Mouse (Mus musculus): ENCODE data around the gene Ndc80. TPM values are rescaled to one million over a fixed set of nuclear protein-coding genes. Genes with fewer than 3 reads are reported as not detected.

Ndc80 gene
- total and polyA plus RNA-seq, 2 experiments from 2014 or later, result 6.4 to 9.9 TPM

DNA sequence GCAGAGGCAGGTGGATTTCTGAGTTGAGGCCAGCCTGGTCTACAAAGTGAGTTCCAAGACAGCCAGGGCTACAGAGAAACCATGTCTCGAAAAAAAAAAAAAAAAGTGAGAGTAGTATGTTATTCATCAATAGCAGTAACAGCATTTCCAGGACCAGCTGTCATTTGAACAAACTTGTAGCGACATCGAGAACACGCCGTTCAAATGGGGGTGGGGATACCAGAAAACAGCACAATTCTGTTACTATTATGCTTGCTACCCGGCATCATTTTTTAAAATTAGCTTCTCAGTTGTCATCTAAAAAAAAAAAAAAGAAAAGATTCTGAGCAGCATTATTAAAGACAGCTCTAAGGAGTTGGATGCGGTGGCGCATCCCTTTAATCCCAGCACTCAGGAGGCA lies 49.2 kb downstream of the Ndc80 start:
- H3K27ac ChIP-seq (ENCODE audit: low read depth), result no peak overlapping the region
- no peak overlapping the region for H3K9ac ChIP-seq (replicated peaks; ENCODE audit: low read depth, low read length)
- no peaks in the 10 kb centered on the region for H3K9me3 ChIP-seq (replicated peaks; ENCODE audit: control insufficient read depth, low read length)
- H3K4me2 ChIP-seq (ENCODE audit: low read depth, low read length), result no peak overlapping the region
- H3K4me1 ChIP-seq (ENCODE audit: control insufficient read depth, insufficient read depth), result peaks cover 7% of the 10 kb centered on the region; the same call in 1 of the 2 replicates
- no peaks in the 10 kb centered on the region for H3K27me3 ChIP-seq (ENCODE audit: control insufficient read depth, insufficient read depth, low read length)
- WGBS, result 93% methylated on average over 8 of the region's 8 CpGs
- no peak for DNase-seq (ENCODE audit: low spot score)
- TF ChIP-seq EP300 (IDR thresholded peaks at IDR 0.05; ENCODE audit: low read depth) (no peak), CTCF (IDR thresholded peaks at IDR 0.05; ENCODE audit: low read depth) (no peak)
- ATAC-seq (ENCODE audit: insufficient read depth, low read depth), result no peak
- no peak overlapping the region for H3K4me3 ChIP-seq (ENCODE audit: low read depth, low read length)
- no peaks in the 10 kb centered on the region for H3K36me3 ChIP-seq (replicated peaks; ENCODE audit: control insufficient read depth, insufficient read depth, low read length)

DNA sequence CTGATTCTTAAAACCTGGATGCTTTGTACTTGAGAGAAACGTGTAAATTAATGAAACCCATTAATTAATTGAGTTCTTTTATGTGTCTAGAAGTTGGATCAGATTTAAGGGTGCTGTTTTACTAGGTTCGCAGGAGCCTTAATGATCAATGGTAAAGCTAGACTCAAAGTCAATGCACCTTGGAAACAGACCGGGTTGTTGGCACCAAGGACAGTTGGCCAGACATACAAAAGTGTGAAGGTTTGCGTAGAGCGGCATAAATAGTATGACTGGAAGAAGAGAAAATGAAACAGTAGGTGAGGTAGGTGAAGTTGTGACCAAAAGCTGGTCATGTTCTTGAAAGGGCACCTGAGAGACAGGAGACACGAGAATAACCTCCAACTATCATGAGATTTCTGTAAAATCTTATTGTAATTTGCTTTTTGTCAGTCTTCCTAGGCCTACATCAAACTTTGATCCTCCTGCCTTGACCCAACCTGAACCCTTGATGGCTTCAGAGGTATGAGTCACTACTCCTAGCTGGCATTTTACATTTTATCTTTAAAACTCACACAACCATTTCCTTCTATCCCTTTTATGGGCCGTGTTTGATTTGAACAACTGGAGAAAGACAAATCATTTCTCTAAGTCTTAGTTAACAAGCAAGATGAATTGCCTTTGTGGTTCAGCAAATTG lies 50.2 kb downstream of the Ndc80 start:
- no peaks in the 10 kb centered on the region for H3K36me3 ChIP-seq (replicated peaks; ENCODE audit: control insufficient read depth, insufficient read depth, low read length)
- no peaks in the 10 kb centered on the region for H3K27me3 ChIP-seq (ENCODE audit: control insufficient read depth, insufficient read depth, low read length)
- WGBS, result 77% methylated on average over 7 of the region's 7 CpGs
- H3K4me2 ChIP-seq (ENCODE audit: low read depth, low read length), result peak overlapping the region; percentile 95
- no peaks in the 10 kb centered on the region for H3K9me3 ChIP-seq (replicated peaks; ENCODE audit: control insufficient read depth, low read length)
- ATAC-seq (ENCODE audit: insufficient read depth, low read depth) (no peak), DNase-seq (ENCODE audit: low spot score) (no peak)
- TF ChIP-seq EP300 (IDR thresholded peaks at IDR 0.05; ENCODE audit: low read depth) (no peak), CTCF (IDR thresholded peaks at IDR 0.05; ENCODE audit: low read depth) (no peak)
- no peak overlapping the region for H3K27ac ChIP-seq (ENCODE audit: low read depth)
- peaks cover 7% of the 10 kb centered on the region; the same call in 1 of the 2 replicates for H3K4me1 ChIP-seq (ENCODE audit: control insufficient read depth, insufficient read depth)
- H3K9ac ChIP-seq (replicated peaks; ENCODE audit: low read depth, low read length), result peak overlapping the region; percentile 86; the same call in 1 of the 2 replicates
- peak overlapping the region; percentile 99; the same call in 1 of the 2 replicates for H3K4me3 ChIP-seq (ENCODE audit: low read depth, low read length)

DNA sequence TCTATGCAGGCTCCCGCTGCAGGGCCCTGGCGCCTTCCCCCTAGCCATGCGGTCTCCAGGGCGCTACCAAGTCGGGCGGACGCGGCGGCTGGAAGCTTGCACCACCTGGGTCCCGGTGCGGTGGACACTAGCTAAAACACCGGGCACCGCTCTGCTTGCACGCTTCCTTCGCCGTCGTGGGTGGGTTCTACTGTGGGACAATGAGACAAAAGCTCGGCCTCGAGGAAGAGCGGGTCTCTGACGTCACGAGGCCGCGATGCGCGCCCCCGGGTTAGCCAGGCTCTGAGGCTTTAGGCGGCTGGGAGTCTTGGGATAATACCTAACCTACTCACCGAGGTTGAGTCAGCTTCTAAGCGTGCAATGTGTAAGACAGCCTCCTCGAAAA lies 51.0 kb downstream of the Ndc80 start:
- Histone ChIP-seq H3K4me2 (ENCODE audit: low read depth, low read length) (peak overlapping the region; percentile 95), H3K4me1 (ENCODE audit: control insufficient read depth, insufficient read depth) (peaks cover 7% of the 10 kb centered on the region; the same call in 1 of the 2 replicates), H3K36me3 (replicated peaks; ENCODE audit: control insufficient read depth, insufficient read depth, low read length) (no peaks in the 10 kb centered on the region), H3K9ac (replicated peaks; ENCODE audit: low read depth, low read length) (peak overlapping the region; percentile 86), H3K27ac (ENCODE audit: low read depth) (peak overlapping the region; percentile 96), H3K27me3 (ENCODE audit: control insufficient read depth, insufficient read depth, low read length) (no peaks in the 10 kb centered on the region), H3K4me3 (ENCODE audit: low read depth, low read length) (peak overlapping the region; percentile 99), H3K9me3 (replicated peaks; ENCODE audit: control insufficient read depth, low read length) (no peaks in the 10 kb centered on the region)
- WGBS, result 0% methylated on average over 31 of the region's 31 CpGs
- ATAC-seq (ENCODE audit: insufficient read depth, low read depth), result peak; percentile 48
- TF ChIP-seq EP300 (IDR thresholded peaks at IDR 0.05; ENCODE audit: low read depth) (no peak), CTCF (IDR thresholded peaks at IDR 0.05; ENCODE audit: low read depth) (no peak)
- peak; percentile 42 for DNase-seq (ENCODE audit: low spot score)

DNA sequence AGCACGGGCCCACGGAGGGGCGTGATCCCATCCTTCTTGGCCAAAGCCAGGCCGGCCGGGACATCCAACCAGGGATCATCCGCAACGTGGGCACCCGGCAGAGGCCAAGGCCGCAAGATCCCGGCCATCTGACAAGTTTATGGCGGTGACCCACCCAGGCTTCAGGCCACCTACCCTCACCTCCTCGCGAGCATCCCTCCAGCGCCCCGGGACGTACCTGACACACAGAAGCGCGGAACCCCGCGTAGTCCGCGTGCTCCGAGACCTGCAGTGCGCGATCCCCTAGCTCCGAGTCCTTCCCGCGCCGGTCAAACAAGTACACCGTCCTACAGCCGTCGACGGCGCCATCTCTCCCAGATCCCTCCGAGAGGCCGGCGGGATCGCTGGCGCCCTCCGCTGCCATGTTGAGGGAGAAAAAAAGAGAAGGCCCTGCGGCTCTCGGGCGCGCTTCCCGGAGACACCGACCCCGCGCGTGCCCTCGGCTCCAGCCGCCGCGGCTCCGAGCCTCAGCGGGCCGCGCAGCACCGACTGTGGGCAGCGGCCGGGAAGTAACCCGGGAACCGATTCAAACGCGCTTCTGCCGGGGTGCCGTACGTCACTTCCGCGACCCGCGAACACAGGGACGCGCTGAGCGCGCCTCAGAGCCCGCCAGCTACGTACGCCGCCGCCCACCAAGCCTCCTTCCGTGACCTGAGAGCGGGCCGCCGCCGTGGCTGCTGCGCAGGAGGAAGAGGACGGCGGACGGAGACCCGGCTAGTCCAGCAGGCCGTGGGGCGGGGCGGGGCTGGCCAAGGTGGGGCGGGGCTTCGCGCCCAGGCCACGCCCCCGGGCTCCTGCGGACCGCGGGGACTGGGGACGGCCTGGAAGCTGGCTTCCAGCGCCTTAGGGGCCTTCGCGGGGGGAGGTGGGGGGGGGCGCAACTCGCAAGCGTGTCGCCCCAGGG lies 51.6 kb downstream of the Ndc80 start, which contains the start of gene Smchd1:
Smchd1 (minus strand) TSS at position 582 of the 943 bp plus-strand sequence.
- H3K4me3 ChIP-seq (ENCODE audit: low read depth, low read length), result peak within 1 kb of the TSS; percentile 99
- peak within 1 kb of the TSS; percentile 95 for H3K4me2 ChIP-seq (ENCODE audit: low read depth, low read length)
- no peaks in the 10 kb centered on the region for H3K36me3 ChIP-seq (replicated peaks; ENCODE audit: control insufficient read depth, insufficient read depth, low read length)
- H3K9ac ChIP-seq (replicated peaks; ENCODE audit: low read depth, low read length), result peak within 1 kb of the TSS; percentile 86
- peaks cover 7% of the 10 kb centered on the region; the same call in 1 of the 2 replicates for H3K4me1 ChIP-seq (ENCODE audit: control insufficient read depth, insufficient read depth)
- 0% methylated on average over 78 of the region's 109 CpGs for WGBS
- ATAC-seq (ENCODE audit: insufficient read depth, low read depth) (peak; percentile 96), DNase-seq (ENCODE audit: low spot score) (peak; percentile 96)
- peak within 1 kb of the TSS; percentile 96 for H3K27ac ChIP-seq (ENCODE audit: low read depth)
- no peak for TF ChIP-seq CTCF (IDR thresholded peaks at IDR 0.05; ENCODE audit: low read depth)
- TF ChIP-seq EP300 (IDR thresholded peaks at IDR 0.05; ENCODE audit: low read depth), result no peak
- no peaks in the 10 kb centered on the region for H3K9me3 ChIP-seq (replicated peaks; ENCODE audit: control insufficient read depth, low read length)
- H3K27me3 ChIP-seq (ENCODE audit: control insufficient read depth, insufficient read depth, low read length), result no peaks in the 10 kb centered on the region

DNA sequence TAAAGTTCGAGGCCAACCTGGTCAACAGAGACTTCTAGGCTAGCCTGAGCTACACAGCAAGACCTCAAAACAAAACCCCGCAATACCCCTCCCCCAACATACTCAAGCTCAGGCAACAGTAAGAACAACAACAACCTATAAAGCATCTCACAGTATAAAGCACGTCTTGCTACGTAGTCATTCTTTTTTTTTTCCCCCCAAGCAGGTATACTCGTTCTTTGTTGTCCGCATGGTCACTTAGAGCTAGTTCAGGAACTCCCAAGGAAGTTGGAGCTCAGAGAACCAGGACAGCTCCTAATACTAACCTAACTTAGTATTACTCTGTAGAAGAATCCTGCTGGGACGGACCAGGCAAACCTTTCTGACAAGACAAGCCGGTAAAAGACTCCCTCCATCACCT lies 52.5 kb downstream of the Ndc80 start:
- no peak overlapping the region for H3K27ac ChIP-seq (ENCODE audit: low read depth)
- 10% methylated on average over 8 of the region's 8 CpGs for WGBS

More for the DNA sequence above, 52.5 kb downstream of the Ndc80 start:
- H3K36me3 ChIP-seq (replicated peaks; ENCODE audit: control insufficient read depth, insufficient read depth, low read length), result no peaks in the 10 kb centered on the region
- peak overlapping the region; percentile 95 for H3K4me2 ChIP-seq (ENCODE audit: low read depth, low read length)
- ATAC-seq (ENCODE audit: insufficient read depth, low read depth), result no peak
- TF ChIP-seq EP300 (IDR thresholded peaks at IDR 0.05; ENCODE audit: low read depth), result no peak
- TF ChIP-seq CTCF (IDR thresholded peaks at IDR 0.05; ENCODE audit: low read depth), result no peak
- no peak for DNase-seq (ENCODE audit: low spot score)
- H3K9ac ChIP-seq (replicated peaks; ENCODE audit: low read depth, low read length), result peak overlapping the region; percentile 86
- no peaks in the 10 kb centered on the region for H3K9me3 ChIP-seq (replicated peaks; ENCODE audit: control insufficient read depth, low read length)
- H3K4me3 ChIP-seq (ENCODE audit: low read depth, low read length), result peak overlapping the region; percentile 99
- no peaks in the 10 kb centered on the region for H3K27me3 ChIP-seq (ENCODE audit: control insufficient read depth, insufficient read depth, low read length)
- H3K4me1 ChIP-seq (ENCODE audit: control insufficient read depth, insufficient read depth), result peaks cover 7% of the 10 kb centered on the region; the same call in 1 of the 2 replicates

All from heart, postnatal 0 days (tissue).